Mouse (Mus musculus): Measurements from ENCODE around the gene Cog5. TPM values are rescaled to one million over a fixed set of nuclear protein-coding genes. Genes with fewer than 3 reads are reported as not detected.

Gene Cog5
- polyA plus RNA-seq, 1 experiment from 2014 or later, result 27.3 TPM

GRCm38 (mm10) chr12:31755885-31756755 is 101.5 kb downstream of the Cog5 start:
- no peak for ATAC-seq
- WGBS, result 61% methylated on average over 2 of the region's 2 CpGs
- no peaks in the 10 kb centered on the region for H3K27me3 ChIP-seq (ENCODE audit: control insufficient read depth, insufficient read depth, low read depth, low read length)
- no peak overlapping the region for H3K4me2 ChIP-seq (ENCODE audit: low read length)
- H3K36me3 ChIP-seq (ENCODE audit: control insufficient read depth, insufficient read depth, low read length), result no peaks in the 10 kb centered on the region
- no peak overlapping the region for H3K4me3 ChIP-seq (ENCODE audit: low read depth, low read length)
- no peaks in the 10 kb centered on the region for H3K4me1 ChIP-seq (ENCODE audit: control insufficient read depth, insufficient read depth, low read length)
- no peak overlapping the region for H3K9ac ChIP-seq (ENCODE audit: low read depth, low read length)
- H3K9me3 ChIP-seq (replicated peaks; ENCODE audit: control insufficient read depth, low read length, poor library complexity, severe bottlenecking), result no peaks in the 10 kb centered on the region
- H3K27ac ChIP-seq (ENCODE audit: low read length), result no peak overlapping the region

GRCm38 (mm10) chr12:31773612-31774011 is 118.9 kb downstream of the Cog5 start:
- no peak for ATAC-seq
- Histone ChIP-seq H3K36me3 (ENCODE audit: control insufficient read depth, insufficient read depth, low read length) (no peaks in the 10 kb centered on the region), H3K9ac (ENCODE audit: low read depth, low read length) (no peak overlapping the region), H3K4me3 (ENCODE audit: low read depth, low read length) (no peak overlapping the region), H3K9me3 (replicated peaks; ENCODE audit: control insufficient read depth, low read length, poor library complexity, severe bottlenecking) (no peaks in the 10 kb centered on the region), H3K27ac (ENCODE audit: low read length) (no peak overlapping the region), H3K4me2 (ENCODE audit: low read length) (no peak overlapping the region), H3K4me1 (ENCODE audit: control insufficient read depth, insufficient read depth, low read length) (no peaks in the 10 kb centered on the region), H3K27me3 (ENCODE audit: control insufficient read depth, insufficient read depth, low read depth, low read length) (no peaks in the 10 kb centered on the region)
- 79% methylated on average over 3 of the region's 3 CpGs for WGBS

- Histone ChIP-seq H3K9me3 (replicated peaks; ENCODE audit: control insufficient read depth, low read length, poor library complexity, severe bottlenecking) (no peaks in the 10 kb centered on the region), H3K4me3 (ENCODE audit: low read depth, low read length) (no peak overlapping the region), H3K27me3 (ENCODE audit: control insufficient read depth, insufficient read depth, low read depth, low read length) (no peaks in the 10 kb centered on the region), H3K36me3 (ENCODE audit: control insufficient read depth, insufficient read depth, low read length) (no peaks in the 10 kb centered on the region), H3K4me2 (ENCODE audit: low read length) (no peak overlapping the region), H3K4me1 (ENCODE audit: control insufficient read depth, insufficient read depth, low read length) (no peaks in the 10 kb centered on the region), H3K9ac (ENCODE audit: low read depth, low read length) (no peak overlapping the region), H3K27ac (ENCODE audit: low read length) (no peak overlapping the region)
- ATAC-seq, result no peak
- whole genome bisulfite sequencing, result 55% methylated on average over 1 of the region's 1 CpGs
These were observed 129.6 kb downstream of the Cog5 start for GRCm38 (mm10) chr12:31784291-31784690.

- Histone ChIP-seq H3K36me3 (ENCODE audit: control insufficient read depth, insufficient read depth, low read length) (no peaks in the 10 kb centered on the region), H3K27me3 (ENCODE audit: control insufficient read depth, insufficient read depth, low read depth, low read length) (no peaks in the 10 kb centered on the region), H3K27ac (ENCODE audit: low read length) (no peak overlapping the region), H3K4me2 (ENCODE audit: low read length) (no peak overlapping the region), H3K9ac (ENCODE audit: low read depth, low read length) (no peak overlapping the region), H3K9me3 (replicated peaks; ENCODE audit: control insufficient read depth, low read length, poor library complexity, severe bottlenecking) (no peaks in the 10 kb centered on the region), H3K4me1 (ENCODE audit: control insufficient read depth, insufficient read depth, low read length) (no peaks in the 10 kb centered on the region), H3K4me3 (ENCODE audit: low read depth, low read length) (no peak overlapping the region)
- no peak for ATAC-seq
- WGBS, result 92% methylated on average over 3 of the region's 3 CpGs
These were observed 133.9 kb downstream of the Cog5 start for GRCm38 (mm10) chr12:31788530-31788929.

- H3K4me3 ChIP-seq (ENCODE audit: low read depth, low read length), result no peak overlapping the region
- no peak overlapping the region for H3K4me2 ChIP-seq (ENCODE audit: low read length)
- WGBS, result 86% methylated on average over 5 of the region's 5 CpGs
- H3K9me3 ChIP-seq (replicated peaks; ENCODE audit: control insufficient read depth, low read length, poor library complexity, severe bottlenecking), result no peaks in the 10 kb centered on the region
- H3K4me1 ChIP-seq (ENCODE audit: control insufficient read depth, insufficient read depth, low read length), result no peaks in the 10 kb centered on the region
- ATAC-seq, result no peak
- H3K9ac ChIP-seq (ENCODE audit: low read depth, low read length), result no peak overlapping the region
- 0 out of 2 replicates have a peak, but pooled peaks cover 3% of the 10 kb centered on the region for H3K36me3 ChIP-seq (ENCODE audit: control insufficient read depth, insufficient read depth, low read length)
- H3K27me3 ChIP-seq (ENCODE audit: control insufficient read depth, insufficient read depth, low read depth, low read length), result no peaks in the 10 kb centered on the region
- H3K27ac ChIP-seq (ENCODE audit: low read length), result no peak overlapping the region
These were observed 151.9 kb downstream of the Cog5 start for GRCm38 (mm10) chr12:31806410-31807154.

GRCm38 (mm10) chr12:31818051-31818461 is 163.4 kb downstream of the Cog5 start:
- no peak overlapping the region for H3K27ac ChIP-seq (ENCODE audit: low read length)
- no peaks in the 10 kb centered on the region for H3K4me1 ChIP-seq (ENCODE audit: control insufficient read depth, insufficient read depth, low read length)
- no peak overlapping the region for H3K4me3 ChIP-seq (ENCODE audit: low read depth, low read length)
- H3K27me3 ChIP-seq (ENCODE audit: control insufficient read depth, insufficient read depth, low read depth, low read length), result no peaks in the 10 kb centered on the region
- WGBS, result 73% methylated on average over 3 of the region's 3 CpGs
- no peak overlapping the region for H3K9ac ChIP-seq (ENCODE audit: low read depth, low read length)
- no peak overlapping the region for H3K4me2 ChIP-seq (ENCODE audit: low read length)
- no peaks in the 10 kb centered on the region for H3K9me3 ChIP-seq (replicated peaks; ENCODE audit: control insufficient read depth, low read length, poor library complexity, severe bottlenecking)
- ATAC-seq, result no peak
- H3K36me3 ChIP-seq (ENCODE audit: control insufficient read depth, insufficient read depth, low read length), result no peaks in the 10 kb centered on the region

GRCm38 (mm10) chr12:31819096-31819495 is 164.4 kb downstream of the Cog5 start:
- no peak for ATAC-seq
- H3K9me3 ChIP-seq (replicated peaks; ENCODE audit: control insufficient read depth, low read length, poor library complexity, severe bottlenecking), result no peaks in the 10 kb centered on the region

GRCm38 (mm10) chr12:31819520-31819919 is 164.9 kb downstream of the Cog5 start:
- Histone ChIP-seq H3K27me3 (ENCODE audit: control insufficient read depth, insufficient read depth, low read depth, low read length) (no peaks in the 10 kb centered on the region), H3K4me3 (ENCODE audit: low read depth, low read length) (no peak overlapping the region), H3K27ac (ENCODE audit: low read length) (no peak overlapping the region), H3K36me3 (ENCODE audit: control insufficient read depth, insufficient read depth, low read length) (no peaks in the 10 kb centered on the region), H3K4me1 (ENCODE audit: control insufficient read depth, insufficient read depth, low read length) (no peaks in the 10 kb centered on the region), H3K4me2 (ENCODE audit: low read length) (no peak overlapping the region), H3K9ac (ENCODE audit: low read depth, low read length) (no peak overlapping the region), H3K9me3 (replicated peaks; ENCODE audit: control insufficient read depth, low read length, poor library complexity, severe bottlenecking) (no peaks in the 10 kb centered on the region)
- WGBS, result 73% methylated on average over 7 of the region's 7 CpGs
- no peak for ATAC-seq

More at GRCm38 (mm10) chr12:31819096-31819495, 164.4 kb downstream of the Cog5 start:
- Histone ChIP-seq H3K4me3 (ENCODE audit: low read depth, low read length) (no peak overlapping the region), H3K4me2 (ENCODE audit: low read length) (no peak overlapping the region), H3K27me3 (ENCODE audit: control insufficient read depth, insufficient read depth, low read depth, low read length) (no peaks in the 10 kb centered on the region), H3K4me1 (ENCODE audit: control insufficient read depth, insufficient read depth, low read length) (no peaks in the 10 kb centered on the region), H3K27ac (ENCODE audit: low read length) (no peak overlapping the region), H3K9ac (ENCODE audit: low read depth, low read length) (no peak overlapping the region), H3K36me3 (ENCODE audit: control insufficient read depth, insufficient read depth, low read length) (no peaks in the 10 kb centered on the region)

- H3K9ac ChIP-seq (ENCODE audit: low read depth, low read length), result no peak overlapping the region
- H3K4me3 ChIP-seq (ENCODE audit: low read depth, low read length), result no peak overlapping the region
- no peak overlapping the region for H3K4me2 ChIP-seq (ENCODE audit: low read length)
- no peaks in the 10 kb centered on the region for H3K4me1 ChIP-seq (ENCODE audit: control insufficient read depth, insufficient read depth, low read length)
- H3K36me3 ChIP-seq (ENCODE audit: control insufficient read depth, insufficient read depth, low read length), result no peaks in the 10 kb centered on the region
- no peaks in the 10 kb centered on the region for H3K27me3 ChIP-seq (ENCODE audit: control insufficient read depth, insufficient read depth, low read depth, low read length)
- H3K9me3 ChIP-seq (replicated peaks; ENCODE audit: control insufficient read depth, low read length, poor library complexity, severe bottlenecking), result no peaks in the 10 kb centered on the region
- 57% methylated on average over 3 of the region's 3 CpGs for WGBS
- no peak overlapping the region for H3K27ac ChIP-seq (ENCODE audit: low read length)
- no peak for ATAC-seq
These were observed 169.0 kb downstream of the Cog5 start for GRCm38 (mm10) chr12:31823671-31824070.

Data from midbrain, embryonic 16.5 days (tissue).